Mouse (Mus musculus): ENCODE data around the gene Epb41l3.

DNA sequence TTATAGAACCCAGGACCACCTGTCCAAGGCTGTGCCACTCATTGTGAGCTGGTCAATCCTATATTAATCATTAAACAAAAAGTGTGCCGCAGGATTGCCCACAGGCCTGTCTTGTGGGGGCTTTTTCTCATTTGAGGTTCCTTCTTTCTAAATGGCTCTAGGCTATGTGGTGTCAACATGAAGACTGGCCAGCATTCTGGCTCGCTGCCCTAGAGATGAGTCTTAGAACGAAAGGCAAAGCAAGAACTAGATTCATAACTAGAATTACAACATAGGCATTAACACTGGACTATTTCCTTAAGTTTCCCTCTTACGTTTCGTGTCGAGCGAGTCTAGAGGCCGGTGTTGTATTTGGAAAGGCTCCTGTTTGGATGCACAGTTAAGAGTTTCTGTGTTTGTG is 125.5 kb downstream of the Epb41l3 start:
- no peak for TF ChIP-seq POLR2A (IDR thresholded peaks at IDR 0.05; ENCODE audit: low read depth, low read length)
- TF ChIP-seq CTCF (IDR thresholded peaks at IDR 0.05; ENCODE audit: borderline replicate concordance, insufficient read depth, low read length) = no peak

All from embryonic fibroblast, embryonic 13.5 days (primary cell).